Comparison of ENCODE assay signal across 13 mouse cellular contexts in genomic region chr17:27186068-27186467, GRCm38 (mm10). TPM values are rescaled to one million over a fixed set of nuclear protein-coding genes. Genes with fewer than 3 reads are reported as not detected.
"Had no signal": no experiment of that assay in that cellular context is flagged by ENCODE, and none has a peak within 500 bp of the region (broad histone marks: within the 10 kb centered on the region; RNA-seq: fewer than 3 reads in every experiment).

No protein-coding gene starts in this region.

- DNase-seq: retina, postnatal 1 day; right cerebral cortex, adult 18-20 months; right cerebral cortex, postnatal 14 days; right cerebral cortex, postnatal 25 days; right cerebral cortex, postnatal 4 days; spleen, adult 18-20 months; thymus, adult 18-20 months; thymus, adult 2 months; thymus, postnatal 14 days; thymus, postnatal 25 days; thymus, postnatal 36 days; thymus, postnatal 4 days had no signal

RNA-seq across cellular contexts. Expression of gene Ip6k3, which starts 18.5 kb away (rescaled TPM):
- total RNA-seq: neutrophil, adult 5-6 weeks had no signal
